Mouse (Mus musculus): Measurements from ENCODE around the gene 1700067P10Rik. TPM values are rescaled to one million over a fixed set of nuclear protein-coding genes. Genes with fewer than 3 reads are reported as not detected.
A peak's percentile ranks its signal among the peaks of the same experiment; 100 is the strongest.

Gene 1700067P10Rik
- total RNA-seq, 4 experiments from 2014 or later: not detected

GRCm38 (mm10) chr17:48095718-48096121 lies 6.6 kb downstream of the 1700067P10Rik start:
- DNase-seq (ENCODE audit: low spot score): no peak

DNA sequence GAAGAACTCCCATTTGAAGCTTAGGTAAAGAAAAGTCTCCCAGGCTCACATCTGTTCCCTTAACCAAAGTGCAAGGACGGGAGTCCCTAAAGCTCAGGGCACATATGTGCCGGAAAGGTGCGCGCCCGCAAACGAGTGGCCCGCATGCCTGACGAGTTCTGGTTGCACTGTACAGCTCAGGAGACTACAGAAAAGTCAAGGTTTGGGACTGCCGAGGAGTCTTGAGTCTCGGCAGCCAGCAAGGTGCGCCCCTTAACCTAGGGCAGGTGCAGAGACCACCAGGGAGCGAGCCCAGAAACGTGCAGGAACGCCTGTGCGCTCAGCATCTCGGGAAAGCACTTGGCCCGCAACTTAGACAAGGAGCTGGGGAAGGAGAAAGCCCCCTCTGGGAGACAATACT lies 7.2 kb downstream of the 1700067P10Rik start:
- no peak for DNase-seq (ENCODE audit: low spot score)

DNA sequence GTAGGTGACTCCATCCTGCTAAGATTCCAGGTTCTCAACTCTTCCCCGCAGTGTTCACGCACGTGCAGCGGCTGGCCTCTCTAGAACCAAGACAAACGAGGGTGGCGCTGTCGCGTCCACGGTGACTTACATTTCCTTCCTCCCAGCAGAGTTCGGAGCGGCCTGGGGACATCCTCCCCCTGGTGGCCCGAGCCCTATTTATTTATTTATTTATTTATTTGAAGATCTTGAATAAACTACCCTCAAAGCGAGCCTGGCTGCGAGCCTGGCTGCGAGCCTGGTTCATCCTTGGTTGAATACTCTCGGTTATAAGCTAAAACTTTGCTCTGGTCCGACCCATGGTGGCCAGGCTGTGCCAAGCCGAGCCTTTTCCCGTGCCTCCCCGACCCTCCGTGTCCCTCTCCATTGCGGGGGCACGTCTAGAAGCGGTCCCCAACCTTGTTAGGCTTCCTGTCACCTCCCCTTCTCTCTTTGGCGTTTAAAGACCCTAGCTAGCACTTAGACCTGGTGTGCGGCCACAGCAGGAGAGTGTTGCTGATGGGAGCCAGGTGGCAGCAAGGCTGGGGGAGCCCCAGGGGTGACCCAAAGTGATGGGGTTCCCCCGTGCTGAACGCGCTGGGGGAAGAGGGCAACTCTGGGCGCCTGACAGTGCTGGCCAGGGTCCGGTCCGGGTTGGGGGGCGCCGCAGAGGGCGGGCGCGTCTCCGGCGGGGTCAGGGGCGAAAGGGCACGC lies 8.1 kb downstream of the 1700067P10Rik start:
- no peak for DNase-seq (ENCODE audit: low spot score)

DNA sequence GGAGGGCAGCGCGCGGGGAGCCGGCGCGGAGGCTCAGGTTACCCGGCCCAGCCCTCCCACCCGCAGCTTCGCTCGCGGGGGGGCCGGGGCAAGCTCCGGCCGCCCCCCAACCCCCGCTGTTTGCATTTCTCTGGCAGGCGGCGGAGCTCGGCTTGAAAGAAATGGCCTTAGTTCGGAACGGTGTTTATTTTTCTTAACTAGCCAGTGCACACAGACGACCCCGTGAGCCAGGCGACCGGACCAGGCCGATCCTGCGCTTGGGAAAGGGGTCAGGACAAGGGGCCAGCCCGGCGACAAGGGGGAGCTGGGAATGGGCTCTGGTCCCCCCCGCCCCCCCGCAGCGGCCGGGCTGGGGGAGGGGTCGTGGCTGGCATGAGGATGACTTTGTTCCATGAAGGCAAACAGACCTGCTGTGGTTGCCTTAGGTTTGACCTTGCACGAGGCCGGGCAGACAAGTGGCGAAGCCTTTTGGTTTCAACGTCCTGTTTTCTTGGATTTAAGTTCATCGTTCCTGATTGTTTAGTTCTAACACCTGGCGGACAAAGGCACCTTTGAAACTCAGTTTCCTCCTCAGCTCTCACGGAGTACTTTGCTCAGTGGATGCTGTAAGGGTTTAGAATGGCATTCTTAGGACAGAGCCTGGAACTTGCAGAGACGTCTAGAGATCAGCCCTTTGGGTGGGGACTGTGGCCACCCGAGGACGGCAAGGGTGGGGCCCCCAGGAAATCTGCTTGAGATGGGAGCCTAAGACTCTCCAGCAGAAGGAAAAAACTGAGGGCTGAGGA lies 8.8 kb downstream of the 1700067P10Rik start:
- DNase-seq (ENCODE audit: low spot score): no peak

- no peak for DNase-seq (ENCODE audit: low spot score)
Observed at GRCm38 (mm10) chr17:48098528-48098890, 9.4 kb downstream of the 1700067P10Rik start.

- DNase-seq (ENCODE audit: low spot score): no peak
Observed at GRCm38 (mm10) chr17:48099312-48099711, 10.2 kb downstream of the 1700067P10Rik start.

GRCm38 (mm10) chr17:48100441-48101417 lies 11.6 kb downstream of the 1700067P10Rik start:
- DNase-seq (ENCODE audit: low spot score): peak; percentile 75

- DNase-seq (ENCODE audit: low spot score): no peak
Observed at GRCm38 (mm10) chr17:48107333-48107732, 18.2 kb downstream of the 1700067P10Rik start.

DNA sequence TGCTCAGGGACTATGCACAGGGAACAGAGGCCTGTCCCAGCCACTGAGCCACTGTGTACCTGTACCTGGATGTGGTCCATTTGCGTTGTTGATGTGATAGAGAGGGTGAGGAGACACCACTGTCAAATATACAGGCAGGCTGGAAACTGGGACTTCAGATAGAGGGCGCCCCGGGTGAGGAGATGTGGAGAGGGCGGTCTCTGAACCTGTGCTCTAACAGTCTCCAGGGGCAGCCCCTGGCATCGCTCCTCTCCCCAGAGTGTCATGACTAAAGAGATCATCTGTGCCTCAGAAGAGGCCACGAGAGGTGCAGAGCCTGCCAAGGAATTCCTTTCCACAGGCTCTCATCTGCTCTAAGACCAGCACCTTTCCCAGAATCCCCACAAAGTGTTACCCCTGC lies 18.7 kb downstream of the 1700067P10Rik start:
- DNase-seq (ENCODE audit: low spot score): no peak

DNA sequence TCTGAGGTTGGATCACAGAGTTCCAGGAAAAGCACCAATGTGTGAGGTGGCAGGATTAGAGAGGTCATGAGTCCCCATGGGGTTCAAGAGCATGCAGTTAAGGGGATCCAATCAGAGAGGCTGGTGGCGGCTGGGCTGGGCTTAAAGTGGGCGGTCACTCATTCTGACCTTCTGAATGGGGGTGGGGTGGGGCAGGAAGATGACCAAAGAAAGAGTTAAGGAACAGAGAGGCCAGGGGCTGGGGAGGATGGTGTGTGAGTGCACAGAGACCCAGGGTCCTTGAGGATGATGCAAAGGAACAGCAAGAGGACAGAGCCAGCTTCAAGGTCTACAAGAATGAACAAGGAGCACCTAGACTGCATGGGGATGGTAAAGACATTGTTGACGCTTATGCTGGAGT lies 19.4 kb downstream of the 1700067P10Rik start:
- no peak for DNase-seq (ENCODE audit: low spot score)

- no peak for DNase-seq (ENCODE audit: low spot score)
Observed at GRCm38 (mm10) chr17:48110547-48111287, 21.6 kb downstream of the 1700067P10Rik start.

- DNase-seq (ENCODE audit: low spot score): no peak
Observed at GRCm38 (mm10) chr17:48118570-48118969, 29.5 kb downstream of the 1700067P10Rik start.

DNA sequence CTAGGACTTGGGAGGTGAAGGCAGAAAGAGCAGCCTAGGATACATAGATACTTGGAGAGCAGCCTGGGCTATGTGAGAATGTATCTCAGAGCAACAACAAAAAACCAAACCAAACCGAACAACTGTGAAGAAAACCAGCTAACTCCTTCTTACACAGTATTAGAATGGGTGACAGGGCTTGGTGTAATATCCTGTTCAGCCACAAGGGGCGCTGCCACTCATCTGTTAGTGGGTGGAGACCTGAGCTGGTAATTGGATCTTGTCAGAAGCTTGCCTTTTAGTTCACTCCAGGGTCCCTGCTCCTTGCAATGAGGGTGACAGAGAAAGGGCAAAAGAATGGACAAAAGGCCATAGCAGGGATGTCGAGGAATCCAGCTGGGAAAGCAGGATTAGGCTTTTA lies 30.5 kb downstream of the 1700067P10Rik start:
- DNase-seq (ENCODE audit: low spot score): peak; percentile 63

- DNase-seq (ENCODE audit: low spot score): no peak
Observed at GRCm38 (mm10) chr17:48120456-48120855, 31.3 kb downstream of the 1700067P10Rik start.

GRCm38 (mm10) chr17:48132810-48133209 lies 43.7 kb downstream of the 1700067P10Rik start:
- no peak for DNase-seq (ENCODE audit: low spot score)

Other genes starting within 250 kb of the 1700067P10Rik start
- 10 to 100 TPM; 10.2 to 12.7 (median 10.5) TPM for gene Foxp4, start 164.7 kb upstream of the 1700067P10Rik start, total RNA-seq (2022)
- gene 1700122O11Rik, start 51.0 kb upstream of the 1700067P10Rik start, total RNA-seq (2022): not detected
- not detected for gene 9830107B12Rik, start 56.9 kb downstream of the 1700067P10Rik start, total RNA-seq (2022)
- gene A530064D06Rik, start 78.0 kb downstream of the 1700067P10Rik start, total RNA-seq (2022): under 1 TPM in 1 of 4 experiments, not detected in 3; 0.40 TPM
- under 1 TPM in 2 of 4 experiments, not detected in 2; 0.12 to 0.49 TPM for gene Trem1, start 143.4 kb downstream of the 1700067P10Rik start, total RNA-seq (2022)
- not detected for gene Trem3, start 158.5 kb downstream of the 1700067P10Rik start, total RNA-seq (2022)
- under 1 TPM in 2 of 4 experiments, not detected in 2; 0.17 to 0.19 TPM for gene Treml4, start 175.0 kb downstream of the 1700067P10Rik start, total RNA-seq (2022)
- gene Treml2, start 210.2 kb downstream of the 1700067P10Rik start, total RNA-seq (2022): under 1 TPM; 0.56 to 0.82 (median 0.64) TPM
- gene B430306N03Rik, start 226.8 kb downstream of the 1700067P10Rik start, total RNA-seq (2022): 1 to 10 TPM in 1 of 4 experiments, under 1 TPM in 3; 0.12 to 1.1 (median 0.16) TPM